Mouse (Mus musculus) stomach, embryonic 14.5 days (tissue): ENCODE data around the gene Neurl1a. TPM values are rescaled to one million over a fixed set of nuclear protein-coding genes. Genes with fewer than 3 reads are reported as not detected.

Source experiments
- ATAC-seq: fragments of 200-750 bp; cut with Nextera tagmentation; 2 replicates; pipeline ENCODE4 v1.8.0; 2017; ENCODE audit warnings: low read depth, moderate TSS enrichment; ENCODE audit not compliant: insufficient number of reproducible peaks, insufficient read depth, low FRiP score
- H3K27ac ChIP-seq: fragments of 300-500 bp; sonication (generic); 2 replicates; pipeline ENCODE4 v1.5.1; 2014; ENCODE audit warnings: mild to moderate bottlenecking, low read length, moderate library complexity, mixed read lengths
- H3K27me3 ChIP-seq: fragments of 300-500 bp; sonication (generic); 2 replicates; pipeline ENCODE4 v1.6.1; 2014; ENCODE audit warnings: low read length, control low read depth, mixed read lengths; ENCODE audit not compliant: control insufficient read depth, insufficient read depth
- H3K36me3 ChIP-seq: fragments of 300-500 bp; sonication (generic); 2 replicates; pipeline ENCODE4 v1.6.1; 2014; ENCODE audit warnings: mild to moderate bottlenecking, control low read depth, low read length, moderate library complexity, mixed read lengths; ENCODE audit not compliant: control insufficient read depth, insufficient read depth
- H3K4me1 ChIP-seq: fragments of 300-500 bp; sonication (generic); 2 replicates; pipeline ENCODE4 v1.6.1; 2014; ENCODE audit warnings: low read length, control low read depth, mixed read lengths; ENCODE audit not compliant: control insufficient read depth, insufficient read depth
- H3K4me2 ChIP-seq: fragments of 300-500 bp; sonication (generic); replicated peaks from 2 replicates; pipeline ENCODE4 v1.6.1; 2014; ENCODE audit warnings: low read depth, low read length, control low read depth
- H3K4me3 ChIP-seq: fragments of 300-500 bp; sonication (generic); 2 replicates; pipeline ENCODE4 v1.5.1; 2014; ENCODE audit warnings: low read depth, low read length, control low read depth
- H3K9ac ChIP-seq: fragments of 300-500 bp; sonication (generic); replicated peaks from 2 replicates; pipeline ENCODE4 v1.6.1; 2014; ENCODE audit warnings: low read depth, mild to moderate bottlenecking, control low read depth, low read length, moderate library complexity, mixed read lengths
- H3K9me3 ChIP-seq: fragments of 300-500 bp; sonication (generic); 2 replicates; pipeline ENCODE4 v1.6.1; 2016; ENCODE audit warnings: low read depth, low read length, control low read depth; ENCODE audit not compliant: control insufficient read depth
- WGBS: fragments of 180-500 bp; shearing (Covaris S2); extraction: QIAGEN DNeasy Blood & Tissue Kit; methylation state at CpG from one replicate; pipeline ENCODE4 v1.1.7; 2014; 5-methylcytosine and 5-hydroxymethylcytosine counted together
- polyA plus RNA-seq: library from polyadenylated mRNA; unstranded; fragments of >200 nt; fragmentation: Nextera tagmentation; extraction: Ambion mirVana; gene quantifications from 2 replicates; pipeline ENCODE4 v1.2.1, GENCODE M21; 2014

Neurl1a gene
- 9.5 and 10.2 TPM in 2 replicates for polyA plus RNA-seq

GRCm38 (mm10) chr19:47178431-47179271 lies at the start of gene Neurl1a:
TSS of gene Neurl1a (plus strand) at chr19:47178820.
- H3K9me3 ChIP-seq = 0 out of 2 replicates have a peak, but pooled peaks cover 2% of the 10 kb centered on the region
- WGBS = under 1% methylated on average over 66 of the region's 98 CpGs
- H3K9ac ChIP-seq = peak within 1 kb of the TSS; percentile 55
- H3K4me1 ChIP-seq = no peaks in the 10 kb centered on the region
- peak within 1 kb of the TSS; percentile 98 for H3K4me2 ChIP-seq
- peak; percentile 44; the same call in 1 of the 2 replicates for ATAC-seq
- no peaks in the 10 kb centered on the region for H3K27me3 ChIP-seq
- H3K36me3 ChIP-seq = no peaks in the 10 kb centered on the region
- H3K4me3 ChIP-seq = peak within 1 kb of the TSS; percentile 61
- peak within 1 kb of the TSS; percentile 48; the same call in 1 of the 2 replicates for H3K27ac ChIP-seq

GRCm38 (mm10) chr19:47128835-47129234 lies 49.8 kb upstream of the Neurl1a start:
- no peak overlapping the region for H3K4me3 ChIP-seq
- no peak for ATAC-seq
- H3K9me3 ChIP-seq = no peaks in the 10 kb centered on the region
- WGBS = 92% methylated on average over 11 of the region's 11 CpGs
- no peak overlapping the region for H3K27ac ChIP-seq
- no peaks in the 10 kb centered on the region for H3K4me1 ChIP-seq
- peaks cover 78% of the 10 kb centered on the region for H3K36me3 ChIP-seq
- no peak overlapping the region for H3K4me2 ChIP-seq
- no peak overlapping the region for H3K9ac ChIP-seq
- H3K27me3 ChIP-seq = no peaks in the 10 kb centered on the region

- H3K4me2 ChIP-seq = no peak overlapping the region
- H3K9me3 ChIP-seq = no peaks in the 10 kb centered on the region
- H3K4me1 ChIP-seq = no peaks in the 10 kb centered on the region
- 94% methylated on average over 15 of the region's 15 CpGs for WGBS
- H3K27me3 ChIP-seq = no peaks in the 10 kb centered on the region
- H3K27ac ChIP-seq = no peak overlapping the region
- H3K4me3 ChIP-seq = no peak overlapping the region
- H3K9ac ChIP-seq = no peak overlapping the region
- no peak for ATAC-seq
- H3K36me3 ChIP-seq = peaks cover 66% of the 10 kb centered on the region
Observed at GRCm38 (mm10) chr19:47130551-47131125, 48.0 kb upstream of the Neurl1a start.

- peaks cover 43% of the 10 kb centered on the region for H3K36me3 ChIP-seq
- no peak for ATAC-seq
- H3K9ac ChIP-seq = no peak overlapping the region
- no peak overlapping the region for H3K27ac ChIP-seq
- H3K4me3 ChIP-seq = no peak overlapping the region
- H3K4me2 ChIP-seq = no peak overlapping the region
- no peaks in the 10 kb centered on the region for H3K27me3 ChIP-seq
- no peaks in the 10 kb centered on the region for H3K9me3 ChIP-seq
- H3K4me1 ChIP-seq = peaks cover 12% of the 10 kb centered on the region
- 93% methylated on average over 7 of the region's 7 CpGs for WGBS
Observed at GRCm38 (mm10) chr19:47133161-47133560, 45.5 kb upstream of the Neurl1a start.

- H3K9ac ChIP-seq = no peak overlapping the region
- no peak overlapping the region for H3K4me2 ChIP-seq
- H3K4me3 ChIP-seq = no peak overlapping the region
- H3K36me3 ChIP-seq = peaks cover 19% of the 10 kb centered on the region
- H3K27ac ChIP-seq = no peak overlapping the region
- peaks cover 20% of the 10 kb centered on the region for H3K4me1 ChIP-seq
- no peak for ATAC-seq
- WGBS = 86% methylated on average over 17 of the region's 17 CpGs
- H3K27me3 ChIP-seq = no peaks in the 10 kb centered on the region
- H3K9me3 ChIP-seq = no peaks in the 10 kb centered on the region
Observed at GRCm38 (mm10) chr19:47135568-47135967, 43.1 kb upstream of the Neurl1a start.

GRCm38 (mm10) chr19:47136170-47136569 lies 42.5 kb upstream of the Neurl1a start:
- H3K9ac ChIP-seq = no peak overlapping the region
- 0 out of 2 replicates have a peak overlapping the region, but pooled peaks have one; percentile 75 for H3K4me2 ChIP-seq

GRCm38 (mm10) chr19:47137051-47137581 lies 41.5 kb upstream of the Neurl1a start:
- H3K4me3 ChIP-seq = peak overlapping the region; percentile 42
- H3K9ac ChIP-seq = peak overlapping the region; percentile 65
- H3K4me2 ChIP-seq = peak overlapping the region; percentile 75
- peaks cover 20% of the 10 kb centered on the region for H3K4me1 ChIP-seq
- H3K27me3 ChIP-seq = no peaks in the 10 kb centered on the region
- peak overlapping the region; percentile 87; the same call in 1 of the 2 replicates for H3K27ac ChIP-seq
- H3K36me3 ChIP-seq = peaks cover 5% of the 10 kb centered on the region; the same call in 1 of the 2 replicates
- no peak for ATAC-seq
- 12% methylated on average over 6 of the region's 6 CpGs for WGBS
- H3K9me3 ChIP-seq = no peaks in the 10 kb centered on the region

More at GRCm38 (mm10) chr19:47136170-47136569, 42.5 kb upstream of the Neurl1a start:
- H3K9me3 ChIP-seq = no peaks in the 10 kb centered on the region
- 84% methylated on average over 5 of the region's 5 CpGs for WGBS
- H3K27me3 ChIP-seq = no peaks in the 10 kb centered on the region
- peaks cover 13% of the 10 kb centered on the region; the same call in 1 of the 2 replicates for H3K36me3 ChIP-seq
- no peak overlapping the region for H3K27ac ChIP-seq
- H3K4me3 ChIP-seq = no peak overlapping the region
- ATAC-seq = no peak
- peaks cover 20% of the 10 kb centered on the region for H3K4me1 ChIP-seq

- Histone ChIP-seq H3K27ac (peak within 1 kb of the TSS; percentile 87), H3K4me1 (peaks cover 20% of the 10 kb centered on the region)
- peak; percentile 65; the same call in 1 of the 2 replicates for ATAC-seq
Observed at GRCm38 (mm10) chr19:47137771-47138421, 40.7 kb upstream of the Neurl1a start, which contains the start of gene Calhm2. TSS of gene Calhm2 (minus strand) at chr19:47138294.

More at GRCm38 (mm10) chr19:47137771-47138421, 40.7 kb upstream of the Neurl1a start, which contains the start of gene Calhm2:
- Histone ChIP-seq H3K27me3 (no peaks in the 10 kb centered on the region), H3K9me3 (no peaks in the 10 kb centered on the region), H3K4me3 (peak within 1 kb of the TSS; percentile 42), H3K36me3 (peaks cover 5% of the 10 kb centered on the region; the same call in 1 of the 2 replicates), H3K9ac (peak within 1 kb of the TSS; percentile 65), H3K4me2 (peak within 1 kb of the TSS; percentile 75)
- 3% methylated on average over 28 of the region's 28 CpGs for WGBS
